Mouse (Mus musculus) G1E-ER4 (cell line): Measurements from ENCODE around the gene Map7. TPM values are rescaled to one million over a fixed set of nuclear protein-coding genes. Genes with fewer than 3 reads are reported as not detected.

Experiments used
- GATA1 ChIP-seq: IDR thresholded peaks from one replicate; pipeline ENCODE4 v1.8.0; 2012; ENCODE audit warnings: low read length, inconsistent platforms
- polyA plus RNA-seq: library from polyadenylated mRNA; stranded (reverse); fragments of >175 nt; gene quantifications from 2 replicates; pipeline ENCODE4 v1.2.3, GENCODE M21; 2012

Map7 gene
- polyA plus RNA-seq, 1 experiment = 0.87 TPM

DNA sequence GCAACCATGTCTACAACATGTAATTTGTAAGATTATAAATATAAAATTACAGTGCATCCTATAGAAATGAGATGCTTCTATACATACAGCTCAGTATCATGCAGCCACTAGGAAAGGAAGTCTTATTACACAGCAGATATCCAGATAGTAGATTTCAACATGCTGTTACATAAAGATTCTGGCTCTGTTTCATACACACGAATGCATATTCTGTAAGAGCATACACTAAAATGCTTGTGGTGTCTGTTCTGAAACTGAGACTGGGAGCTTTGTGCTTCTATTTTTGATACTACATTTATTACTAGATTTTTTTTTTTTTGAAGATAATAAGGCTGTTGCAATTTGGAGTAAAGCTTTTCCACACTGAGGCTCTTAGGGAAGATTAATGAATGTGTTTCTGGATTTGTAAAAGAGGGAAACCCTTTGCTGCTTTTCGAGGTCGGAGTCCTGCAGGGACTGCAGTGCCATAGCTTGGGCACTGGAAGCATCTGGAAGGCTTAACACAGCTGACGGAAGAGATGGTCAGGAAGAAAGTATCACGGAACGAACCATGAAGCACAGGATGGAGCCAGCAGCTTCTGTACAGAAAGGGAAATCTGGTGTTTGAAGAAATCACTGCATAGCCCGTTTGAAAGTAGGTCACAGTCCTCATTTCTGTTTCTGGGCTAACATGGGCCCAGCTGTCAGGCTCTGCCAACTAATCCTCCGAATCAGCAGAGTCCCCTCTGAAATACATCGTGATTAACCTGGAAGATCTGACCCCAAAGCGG is 50.9 kb downstream of the Map7 start:
- TF ChIP-seq GATA1 = no peak

DNA sequence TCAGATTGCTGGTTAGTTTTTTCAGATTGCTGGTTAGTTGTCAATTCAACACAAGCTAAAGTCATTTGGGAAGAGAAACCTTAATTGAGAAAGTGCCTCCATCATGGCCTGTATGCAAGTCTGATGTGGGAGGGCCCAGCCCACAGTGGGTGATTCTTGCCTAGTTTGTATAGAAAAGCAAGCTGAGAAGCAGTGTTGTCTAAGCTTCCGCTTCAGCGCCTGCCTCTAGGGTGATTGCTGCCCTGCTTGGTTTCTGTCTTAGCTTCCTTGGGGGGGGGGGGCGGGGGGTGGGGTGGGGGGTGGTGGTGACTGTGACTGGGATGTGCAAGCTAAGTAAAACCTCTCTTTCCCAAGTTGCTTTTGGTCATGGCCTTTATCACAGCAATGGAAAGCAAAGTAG is 53.0 kb downstream of the Map7 start:
- TF ChIP-seq GATA1 = no peak

DNA sequence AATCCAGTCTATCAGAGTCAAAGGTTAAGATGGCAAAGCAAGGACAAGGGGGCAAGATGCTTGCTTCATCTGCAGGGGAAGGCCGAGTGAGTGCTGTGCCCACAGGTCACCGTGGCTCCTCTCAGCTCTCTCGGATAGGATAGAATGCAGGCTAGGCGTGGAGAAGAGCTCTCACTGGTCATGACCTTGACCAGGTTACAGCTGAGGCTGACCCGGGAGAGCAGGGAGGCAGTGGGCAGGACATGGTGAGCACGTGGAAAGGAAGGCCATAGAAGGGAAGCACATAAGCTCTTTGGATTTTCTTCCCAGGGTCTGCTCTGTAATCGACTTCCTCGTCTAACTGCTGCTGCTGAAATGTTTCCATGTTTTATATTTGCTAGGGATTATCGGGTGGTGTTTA is 53.9 kb downstream of the Map7 start:
- no peak for TF ChIP-seq GATA1

DNA sequence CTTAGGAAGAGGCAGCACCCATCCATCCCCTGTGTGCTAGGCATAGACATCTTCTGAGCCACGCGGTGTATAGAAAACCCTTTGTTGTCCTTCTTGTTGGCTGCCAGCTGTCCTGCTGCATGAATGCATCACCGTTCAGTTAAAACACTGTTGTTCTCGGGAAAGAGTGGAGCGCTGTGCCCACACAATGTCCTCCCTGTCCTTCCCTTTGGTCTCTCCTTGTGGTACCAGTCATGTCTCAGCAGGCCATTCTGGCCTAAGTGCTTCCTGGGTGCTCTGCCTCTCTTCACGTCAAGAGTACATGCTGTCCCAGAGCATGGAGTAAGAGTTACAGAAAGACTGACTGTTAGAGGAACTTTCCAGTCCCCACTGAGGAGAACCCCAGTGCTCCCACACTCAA is 54.5 kb downstream of the Map7 start:
- TF ChIP-seq GATA1 = no peak

DNA sequence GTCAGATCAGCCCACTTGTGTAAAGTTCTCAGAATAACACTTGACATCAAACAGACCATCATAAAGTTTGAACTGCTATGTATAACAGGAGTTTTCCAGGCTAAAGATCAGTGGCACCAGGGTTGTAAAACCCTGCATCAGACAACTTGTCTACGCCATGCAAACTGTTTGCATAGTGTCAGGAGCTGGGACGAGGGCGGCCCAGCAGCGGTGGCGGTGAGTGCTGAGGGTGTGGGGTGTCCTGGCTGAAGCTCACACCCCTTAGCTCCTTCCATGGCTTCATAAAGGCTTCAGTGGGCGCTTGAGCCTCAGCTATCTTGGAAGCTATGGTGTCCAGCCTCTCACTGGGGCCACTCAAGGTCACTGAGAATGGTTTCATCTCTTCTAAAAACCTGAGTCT is 55.2 kb downstream of the Map7 start:
- TF ChIP-seq GATA1 = no peak

DNA sequence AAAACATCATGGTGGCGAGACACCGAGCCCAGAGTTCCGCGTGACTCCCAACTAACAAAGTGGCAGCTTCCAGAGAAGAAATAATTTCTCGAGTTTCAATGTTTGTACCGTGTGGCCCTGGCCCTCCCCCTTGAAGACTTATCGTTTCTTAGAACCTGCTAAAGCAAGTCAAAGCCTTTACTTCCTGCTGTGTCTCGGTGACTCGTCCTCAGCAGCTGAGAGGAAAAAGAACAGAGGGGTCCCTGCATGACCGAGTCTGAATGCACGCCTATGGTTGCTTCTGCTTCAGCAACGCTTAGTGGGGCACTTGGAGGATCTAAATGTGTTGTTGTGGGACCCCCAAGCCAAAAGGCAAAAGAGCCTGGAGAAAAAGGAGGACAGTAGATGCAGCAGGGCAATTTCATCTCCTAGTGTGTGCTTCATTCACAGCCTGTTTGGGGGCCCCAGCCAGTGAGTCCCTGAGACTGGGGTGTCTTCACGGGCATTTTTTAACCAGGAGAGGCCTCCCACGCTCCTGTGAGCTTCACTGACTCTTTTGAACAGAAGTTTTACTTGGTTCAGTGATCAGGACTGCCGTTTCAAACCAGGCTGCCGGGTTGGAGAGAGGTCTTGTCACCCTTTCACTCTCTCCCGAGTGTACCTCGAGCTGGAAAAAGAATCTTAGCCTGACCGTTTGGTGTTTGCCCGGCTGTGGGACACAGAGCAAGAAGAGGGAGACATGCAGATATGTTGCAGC is 56.6 kb downstream of the Map7 start:
- no peak for TF ChIP-seq GATA1

DNA sequence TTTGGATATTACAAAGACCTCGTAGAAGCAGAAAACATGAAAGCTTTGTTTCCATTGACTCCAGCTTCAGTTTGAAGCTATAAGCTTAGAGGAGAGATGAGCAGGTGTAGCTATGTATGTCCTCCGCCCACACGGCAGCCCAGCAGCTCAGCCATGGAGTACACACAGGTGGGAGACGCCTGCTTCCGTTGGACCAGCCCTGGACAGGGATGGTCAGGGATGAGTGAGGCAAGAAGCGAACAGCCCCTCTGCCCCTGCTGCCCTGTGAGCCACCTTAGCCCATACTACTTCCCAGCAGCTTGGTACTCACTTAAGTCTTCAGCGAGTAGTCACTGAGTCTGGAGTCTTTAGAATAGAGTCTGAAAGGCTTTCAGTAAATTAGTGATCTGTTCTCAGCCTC is 58.7 kb downstream of the Map7 start:
- no peak for TF ChIP-seq GATA1

DNA sequence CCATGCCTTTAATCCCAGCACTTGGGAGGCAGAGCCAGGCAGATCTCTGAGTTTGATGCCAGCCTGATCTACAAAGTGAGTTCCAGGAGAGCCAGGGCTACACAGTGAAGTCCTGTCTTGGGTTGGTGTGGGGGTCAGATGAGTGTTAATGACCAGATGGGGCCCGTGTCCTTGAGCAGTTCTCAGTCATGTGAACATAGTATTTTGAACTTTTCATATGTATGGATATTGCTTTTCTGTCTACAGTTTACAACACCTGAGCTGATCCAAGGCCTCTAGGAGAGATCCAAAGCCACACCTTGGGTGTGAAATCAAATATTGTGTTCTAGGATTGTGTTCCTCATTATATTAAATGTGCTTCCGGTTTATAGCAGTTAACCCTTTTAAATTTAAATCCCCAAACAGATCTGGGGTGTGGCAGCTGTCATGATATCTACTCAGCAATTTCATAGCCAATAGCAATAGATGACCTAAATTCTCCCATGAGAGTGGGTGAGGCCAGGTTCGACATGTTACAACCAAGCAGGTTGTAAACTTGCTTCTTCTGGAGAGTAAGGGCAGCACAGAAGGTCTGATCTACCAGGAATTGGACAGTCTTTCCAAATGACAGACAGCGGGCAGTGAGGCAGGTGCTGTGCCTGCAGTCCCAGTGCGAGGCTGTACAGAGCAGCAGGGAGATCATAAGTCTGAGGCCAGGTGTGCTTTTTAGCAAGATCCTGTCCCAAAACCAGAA is 61.5 kb downstream of the Map7 start:
- no peak for TF ChIP-seq GATA1

DNA sequence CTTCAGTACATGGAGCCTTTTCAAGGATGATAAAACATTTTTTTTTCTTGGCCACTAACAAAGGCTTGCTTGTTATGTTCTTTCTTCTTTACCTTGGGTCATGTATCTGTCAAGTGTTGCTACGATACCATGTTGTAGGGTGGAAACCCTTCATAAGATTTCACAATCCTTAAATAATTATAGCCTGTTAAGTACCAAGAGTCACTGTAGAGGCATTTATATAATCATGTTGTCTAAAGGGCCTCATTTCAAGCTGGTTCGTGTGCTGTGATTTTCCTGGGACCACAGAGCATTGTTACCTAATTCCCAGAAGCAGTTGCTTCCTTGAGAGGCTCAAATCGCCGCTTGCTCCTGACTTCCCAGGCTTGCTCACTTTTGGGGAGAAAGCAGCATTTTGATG is 66.1 kb downstream of the Map7 start:
- no peak for TF ChIP-seq GATA1

DNA sequence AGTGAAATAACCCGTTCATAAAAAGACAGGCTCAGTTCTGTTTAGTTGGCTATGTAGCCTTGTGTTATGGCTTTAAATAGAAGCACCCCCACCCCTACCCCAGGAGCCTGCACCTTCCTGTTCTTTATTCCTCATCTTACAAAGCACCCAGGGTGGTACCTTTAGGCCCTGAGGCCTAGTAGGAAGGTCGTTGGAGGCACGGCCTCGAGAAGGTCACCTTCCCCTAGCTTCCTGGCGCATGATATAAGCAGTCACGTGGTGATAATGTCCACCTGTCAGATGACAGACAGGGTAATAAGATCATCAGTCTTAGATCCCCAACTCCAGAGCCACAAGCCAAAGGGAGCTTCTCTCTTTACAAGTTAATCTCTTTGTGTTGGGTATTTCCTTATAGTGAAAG is 68.7 kb downstream of the Map7 start:
- TF ChIP-seq GATA1 = no peak

DNA sequence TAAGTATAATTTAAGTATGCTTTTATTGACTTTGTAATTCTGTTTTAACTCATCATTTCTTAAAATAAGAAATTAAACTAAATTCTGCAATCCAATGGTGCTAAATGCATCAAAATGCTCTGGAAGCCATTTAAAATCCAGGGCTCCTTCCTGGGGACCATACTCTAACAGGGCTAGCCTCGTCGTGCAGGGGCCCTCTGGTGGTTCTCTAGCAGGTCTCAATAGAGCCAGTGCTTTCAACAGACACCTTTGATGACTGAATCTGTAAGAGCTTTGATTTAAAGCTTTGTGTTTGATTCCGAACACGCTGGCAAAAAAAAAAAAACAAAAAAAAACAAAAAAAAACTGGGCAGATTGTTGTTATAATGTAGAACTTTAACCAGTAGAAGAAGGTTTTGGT is 70.6 kb downstream of the Map7 start:
- TF ChIP-seq GATA1 = no peak

DNA sequence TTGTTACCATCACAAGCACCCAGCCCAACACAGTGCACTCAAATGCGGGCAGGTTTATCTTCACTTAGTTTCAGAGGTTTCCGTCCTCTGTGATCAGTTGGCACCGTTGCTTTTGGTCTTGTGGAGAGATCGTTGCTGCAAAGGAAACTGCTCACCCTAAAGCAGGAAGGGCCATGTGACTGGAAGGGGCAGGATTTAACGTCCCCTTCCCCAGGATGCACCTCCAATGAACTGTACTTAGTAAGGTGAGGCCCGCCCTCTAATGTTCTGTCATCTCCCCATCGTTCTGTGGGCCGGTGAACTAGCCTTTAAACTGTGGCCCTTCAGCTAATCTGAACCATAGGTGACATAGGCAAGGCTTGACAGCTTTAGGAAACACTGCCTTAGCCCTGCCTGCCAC is 71.3 kb downstream of the Map7 start:
- TF ChIP-seq GATA1 = no peak

DNA sequence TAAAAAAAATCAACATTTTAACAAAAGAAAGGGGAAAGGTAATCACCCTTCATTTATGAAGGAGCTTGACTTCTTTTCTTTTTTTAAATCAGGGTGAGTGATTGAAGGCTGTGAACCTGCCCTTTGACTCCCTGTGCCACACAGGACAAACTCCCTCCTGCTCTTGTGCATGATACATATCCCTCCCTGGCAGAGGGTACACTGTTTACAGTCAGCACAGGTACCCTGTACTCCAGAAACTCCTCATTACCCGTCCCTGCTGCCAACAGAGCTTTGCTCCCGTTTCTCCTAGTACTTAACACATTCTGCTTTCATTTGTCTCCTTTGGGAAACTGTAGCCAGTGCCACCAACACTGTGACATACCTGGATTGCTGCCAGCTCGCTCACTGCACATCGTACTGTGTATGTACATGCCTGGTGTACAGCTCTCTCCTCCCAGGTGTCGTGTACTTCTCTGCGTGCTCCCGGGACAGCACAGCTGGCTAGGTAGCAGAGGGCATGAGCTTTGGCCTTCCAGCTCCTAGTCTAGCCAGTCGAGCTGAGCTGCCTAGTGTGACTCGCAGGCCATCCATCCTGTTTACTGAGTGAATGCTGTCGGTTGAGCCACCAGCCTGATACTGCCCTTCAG is 72.3 kb downstream of the Map7 start:
- TF ChIP-seq GATA1 = no peak

DNA sequence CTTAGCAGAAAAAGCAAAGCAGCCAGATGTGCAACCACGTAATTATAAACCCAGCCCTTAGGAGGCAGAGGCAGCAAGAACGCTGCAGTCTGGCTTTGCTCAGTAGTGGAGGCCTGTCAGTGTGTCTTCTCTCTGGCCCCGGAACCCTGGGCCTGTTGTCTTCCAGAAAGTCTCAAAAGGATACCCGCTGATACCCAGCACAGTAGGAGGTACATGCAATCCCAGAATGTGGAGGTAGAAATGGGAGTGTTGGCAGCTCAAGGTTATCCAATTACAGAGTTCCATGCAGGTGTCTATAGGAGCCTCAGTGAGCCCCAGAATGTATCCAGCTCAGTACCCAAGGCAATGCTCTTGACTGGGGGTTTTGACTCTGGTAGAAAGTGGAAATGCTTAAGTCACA is 73.7 kb downstream of the Map7 start:
- TF ChIP-seq GATA1 = no peak

DNA sequence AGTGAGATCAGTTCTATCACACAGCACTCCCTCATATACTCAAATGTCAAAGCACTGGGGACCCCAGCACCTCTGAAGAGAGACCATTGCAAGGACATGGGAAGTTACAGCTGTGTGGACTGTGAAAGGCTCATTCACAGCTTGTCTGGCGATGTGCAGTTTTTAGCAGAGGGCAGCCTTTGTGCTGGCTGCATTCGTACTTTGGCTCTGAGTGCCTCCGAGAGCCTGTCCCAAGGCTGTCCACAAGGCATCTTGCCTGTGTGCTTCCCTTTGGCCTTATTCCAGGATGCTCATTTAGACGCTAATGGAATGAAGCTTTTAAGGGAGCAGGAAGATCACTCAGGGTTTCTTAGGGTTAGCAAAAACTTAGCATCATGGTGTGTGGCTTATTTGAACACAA is 78.5 kb downstream of the Map7 start:
- TF ChIP-seq GATA1 = no peak

DNA sequence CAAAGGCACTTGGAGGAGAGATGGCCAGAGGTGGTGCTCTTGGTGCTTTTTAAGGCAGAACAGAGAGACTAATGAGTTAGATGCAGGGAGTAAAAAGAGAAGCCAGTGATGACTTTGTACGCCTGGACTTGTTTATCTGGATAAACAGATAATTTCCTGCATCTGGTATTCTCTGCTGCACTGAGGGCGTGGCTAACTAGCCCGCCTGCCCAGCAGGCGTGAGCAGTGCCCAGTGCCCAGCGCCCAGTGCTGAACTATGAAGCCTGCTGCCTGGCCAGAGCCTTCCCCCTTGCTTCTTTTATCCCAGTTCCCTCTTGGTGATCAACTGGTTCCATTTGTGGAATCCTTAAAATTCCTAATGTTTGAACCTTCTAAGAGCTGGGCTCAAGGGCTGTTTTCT is 81.8 kb downstream of the Map7 start:
- no peak for TF ChIP-seq GATA1
